Mouse (Mus musculus) heart, adult 2 months (tissue): ENCODE measurements around the gene Tmtc1. TPM values are rescaled to one million over a fixed set of nuclear protein-coding genes. Genes with fewer than 3 reads are reported as not detected.
A peak's percentile ranks its signal among the peaks of the same experiment; 100 is the strongest.

Source experiments
- DNase-seq, 2 experiments: peaks; one replicate each; pipeline ENCODE4 v3.0.0; 2021
- H3K27ac ChIP-seq: fragments of 200-600 bp; 2 replicates; pipeline ENCODE4 v1.8.1; 2022
- H3K27me3 ChIP-seq: fragments of 200-500 bp; 2 replicates; pipeline ENCODE4 v1.6.1; 2012; ENCODE audit warnings: mild to moderate bottlenecking, low read length, inconsistent platforms, mixed read lengths; ENCODE audit not compliant: control insufficient read depth, insufficient read depth
- H3K36me3 ChIP-seq: fragments of 200-500 bp; 2 replicates; pipeline ENCODE4 v1.6.1; 2012; ENCODE audit warnings: low read length, inconsistent platforms; ENCODE audit not compliant: control insufficient read depth, insufficient read depth
- H3K4me1 ChIP-seq: fragments of 200-500 bp; 2 replicates; pipeline ENCODE4 v1.6.1; 2011; ENCODE audit warnings: low read length; ENCODE audit not compliant: control insufficient read depth, insufficient read depth
- H3K4me3 ChIP-seq: fragments of 200-600 bp; 2 replicates; pipeline ENCODE4 v1.8.1; 2022
- H3K79me2 ChIP-seq: fragments of 200-500 bp; replicated peaks from 2 replicates; pipeline ENCODE4 v1.6.1; 2012; ENCODE audit warnings: mild to moderate bottlenecking, inconsistent platforms, low read length, moderate library complexity, mixed read lengths; ENCODE audit not compliant: control insufficient read depth, insufficient read depth
- H3K9ac ChIP-seq: fragments of 200-500 bp; 2 replicates; pipeline ENCODE4 v1.6.1; 2012; ENCODE audit warnings: low read depth, mild to moderate bottlenecking, control low read depth, inconsistent platforms, low read length, mixed read lengths
- CTCF ChIP-seq: fragments of 200-600 bp; IDR thresholded peaks from 2 replicates; pipeline ENCODE4 v1.8.1; 2022; ENCODE audit warnings: antibody characterized with exemption, mild to moderate bottlenecking, moderate library complexity
- EP300 ChIP-seq: fragments of 200-500 bp; IDR thresholded peaks from 2 replicates; pipeline ENCODE4 v1.6.1; 2011; ENCODE audit warnings: low read depth, low read length, control low read depth; ENCODE audit not compliant: insufficient read depth
- POLR2A ChIP-seq: fragments of 200-500 bp; IDR thresholded peaks from 2 replicates; pipeline ENCODE4 v1.6.1; 2011; ENCODE audit warnings: mild to moderate bottlenecking, low read depth, low read length, control low read depth; ENCODE audit not compliant: insufficient read depth
- WGBS: fragments of 180-500 bp; shearing (Covaris S2); methylation state at CpG from one replicate; pipeline ENCODE4 v1.1.7; 2018; 5-methylcytosine and 5-hydroxymethylcytosine counted together
- intact Hi-C: fragments of 180-260 bp; cut with DNase I; formaldehyde crosslinking; loops from one replicate; pipeline ENCODE4 v1.15.1; 2025
- polyA plus RNA-seq: library from polyadenylated mRNA; depleted of rRNA; stranded (reverse); fragments of >200 nt; gene quantifications from 2 replicates; pipeline ENCODE4 v1.2.3, GENCODE M21; 2012
- total RNA-seq, 2 experiments: library from RNA; stranded (reverse); gene quantifications; 2 replicates each; pipeline ENCODE4 v1.2.3; 2021

The Tmtc1 gene
- total and polyA plus RNA-seq, 3 experiments, result 46.3 to 131 (median 89.4) TPM

DNA sequence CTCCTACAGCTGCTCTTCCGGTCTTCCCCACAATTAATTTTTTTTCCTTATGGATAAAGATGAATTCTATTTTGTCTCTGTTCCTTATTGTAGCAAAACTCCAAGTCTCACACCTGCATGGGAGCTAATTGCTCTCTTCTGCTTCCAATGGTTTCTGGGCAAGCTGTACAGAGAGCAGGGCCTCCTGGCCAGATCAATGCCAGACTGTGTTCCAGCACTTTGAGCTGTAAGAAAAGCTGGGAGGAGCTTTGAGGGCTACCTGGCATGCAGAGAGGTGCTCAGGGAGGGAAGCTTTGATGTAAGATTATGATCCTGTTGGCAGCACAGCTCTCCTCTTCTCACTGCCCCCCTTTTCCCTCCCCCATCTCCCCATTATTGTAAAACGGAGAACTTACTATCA is 10.6 kb upstream of the Tmtc1 start:
- no peak for TF ChIP-seq CTCF
- no peak for TF ChIP-seq POLR2A
- TF ChIP-seq EP300, result no peak
- H3K79me2 ChIP-seq, result no peaks in the 10 kb centered on the region
- intact Hi-C loops, result loop anchor here (10.0 kb wide), 1 partner anchor 220 kb away; no protein-coding TSS in a partner anchor
- no peaks in the 10 kb centered on the region for H3K36me3 ChIP-seq
- no peaks in the 10 kb centered on the region for H3K27me3 ChIP-seq
- DNase-seq, result no peak
- no peak overlapping the region for H3K27ac ChIP-seq
- no peak overlapping the region for H3K9ac ChIP-seq
- no peak overlapping the region for H3K4me3 ChIP-seq
- H3K4me1 ChIP-seq, result no peaks in the 10 kb centered on the region
- 80% methylated on average over 2 of the region's 2 CpGs for WGBS

DNA sequence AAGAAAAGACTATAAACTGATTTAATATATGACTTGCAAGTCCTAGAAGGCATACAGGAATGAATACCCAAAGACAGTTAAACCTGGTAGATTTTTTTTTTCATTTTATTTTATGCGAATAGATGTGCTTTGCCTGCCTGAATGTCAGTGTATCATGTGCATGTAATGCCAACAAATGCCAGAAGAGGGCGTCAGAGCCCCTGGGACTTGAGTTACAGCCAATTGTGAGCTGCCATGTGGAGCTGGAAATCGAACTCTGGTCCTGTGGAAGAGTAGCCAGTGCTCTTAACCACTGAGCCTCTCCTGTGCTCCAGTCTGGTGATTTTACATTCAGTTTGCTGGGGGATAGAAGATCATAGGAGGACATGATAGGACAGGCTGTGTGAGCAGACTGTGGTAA is 4.0 kb upstream of the Tmtc1 start:
- no peak for DNase-seq
- Histone ChIP-seq H3K36me3 (no peaks in the 10 kb centered on the region), H3K4me3 (no peak overlapping the region), H3K9ac (no peak overlapping the region), H3K27ac (no peak overlapping the region), H3K79me2 (no peaks in the 10 kb centered on the region), H3K27me3 (no peaks in the 10 kb centered on the region), H3K4me1 (peaks cover 1% of the 10 kb centered on the region; the same call in 1 of the 2 replicates)
- WGBS, result 65% methylated on average over 3 of the region's 3 CpGs
- intact Hi-C loops, result no loop called here
- TF ChIP-seq POLR2A (no peak), EP300 (no peak), CTCF (peak; percentile 43)

DNA sequence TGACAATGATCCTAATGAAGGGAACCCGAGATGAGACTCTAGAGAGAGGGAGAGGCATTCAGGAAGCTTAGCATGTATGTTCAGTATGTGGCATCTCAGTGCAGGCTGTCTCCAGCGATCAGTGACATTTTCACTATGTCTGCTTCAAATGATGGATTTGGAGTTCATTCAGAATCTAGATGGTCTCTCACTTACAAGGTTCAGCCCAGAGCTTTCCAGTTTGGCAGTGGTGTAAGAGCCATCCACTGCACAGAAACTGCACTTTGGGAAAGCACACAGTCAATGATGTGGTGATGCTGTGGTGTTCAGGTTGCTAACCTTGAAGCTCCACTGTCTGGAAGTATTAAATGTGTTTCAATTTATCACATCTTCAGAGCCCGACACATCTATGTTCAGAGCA is 1.9 kb upstream of the Tmtc1 start:
- 74% methylated on average over 3 of the region's 3 CpGs for WGBS
- Histone ChIP-seq H3K27ac (no peak overlapping the region), H3K79me2 (no peaks in the 10 kb centered on the region), H3K27me3 (no peaks in the 10 kb centered on the region), H3K4me1 (peaks cover 3% of the 10 kb centered on the region), H3K4me3 (no peak overlapping the region), H3K36me3 (peaks cover 4% of the 10 kb centered on the region), H3K9ac (no peak overlapping the region)
- intact Hi-C loops, result no loop called here
- DNase-seq, result no peak
- TF ChIP-seq CTCF (no peak), POLR2A (no peak), EP300 (no peak)

DNA sequence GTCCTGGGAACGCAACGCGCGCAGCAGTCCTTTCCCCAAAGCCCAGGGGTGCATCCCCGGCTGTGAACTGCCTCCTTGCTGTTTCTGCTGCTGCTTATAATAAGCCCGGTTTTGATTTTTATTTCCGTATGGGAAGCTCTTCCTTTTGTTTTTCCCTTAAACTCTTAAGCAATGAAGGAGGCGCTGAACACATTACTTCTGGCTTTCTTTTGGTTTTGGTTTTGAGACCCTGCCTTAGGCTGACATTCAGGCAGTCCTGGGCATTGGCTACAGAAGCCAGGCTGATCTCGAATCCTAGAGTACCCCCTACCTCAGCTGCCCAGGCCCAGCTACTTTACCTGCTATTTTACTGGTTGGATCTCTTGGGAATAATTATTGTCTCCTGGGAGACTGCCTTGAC is 607 bp upstream of the Tmtc1 start:
- no peaks in the 10 kb centered on the region for H3K79me2 ChIP-seq
- DNase-seq, result no peak
- peak overlapping the region; percentile 95 for H3K4me3 ChIP-seq
- 12% methylated on average over 9 of the region's 9 CpGs for WGBS
- intact Hi-C loops, result loop anchor here (5.0 kb wide), 1 partner anchor 192 kb away; no protein-coding TSS in a partner anchor
- H3K36me3 ChIP-seq, result peaks cover 13% of the 10 kb centered on the region
- peak overlapping the region; percentile 90 for H3K9ac ChIP-seq
- H3K27ac ChIP-seq, result peak overlapping the region; percentile 93
- H3K4me1 ChIP-seq, result peaks cover 4% of the 10 kb centered on the region
- TF ChIP-seq POLR2A, result no peak
- H3K27me3 ChIP-seq, result no peaks in the 10 kb centered on the region

DNA sequence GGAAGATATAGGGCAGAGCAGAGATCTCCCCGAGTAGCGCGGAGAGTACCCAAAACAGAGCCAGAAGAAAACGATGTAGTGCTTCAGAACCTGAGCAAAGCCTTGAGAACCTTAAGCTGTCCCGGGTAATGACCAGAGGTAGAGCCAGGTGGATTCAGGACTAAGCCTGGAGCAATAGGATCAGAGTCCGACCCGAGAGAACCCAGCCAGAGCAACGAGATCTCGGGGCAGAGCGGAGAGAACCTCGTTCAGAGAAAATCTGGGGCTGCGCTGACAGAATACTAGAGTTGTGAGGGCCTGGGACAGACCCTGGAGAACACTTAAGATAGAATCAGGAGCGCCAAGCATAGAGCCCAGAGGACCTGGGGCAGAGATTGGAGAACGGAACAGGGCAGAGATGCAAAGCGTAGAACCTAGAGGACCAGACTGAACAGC is 881 bp downstream of the Tmtc1 start:
- Histone ChIP-seq H3K27me3 (no peaks in the 10 kb centered on the region), H3K9ac (peak overlapping the region; percentile 90), H3K36me3 (peaks cover 18% of the 10 kb centered on the region), H3K4me1 (peaks cover 9% of the 10 kb centered on the region), H3K27ac (peak overlapping the region; percentile 93), H3K4me3 (peak overlapping the region; percentile 95), H3K79me2 (no peaks in the 10 kb centered on the region)
- TF ChIP-seq POLR2A (no peak), EP300 (no peak), CTCF (no peak)
- WGBS, result 3% methylated on average over 15 of the region's 15 CpGs
- intact Hi-C loops, result loop anchor here (1.0 to 5.0 kb wide), 2 partner anchors 37 to 191 kb away; no protein-coding TSS in a partner anchor
- no peak for DNase-seq

DNA sequence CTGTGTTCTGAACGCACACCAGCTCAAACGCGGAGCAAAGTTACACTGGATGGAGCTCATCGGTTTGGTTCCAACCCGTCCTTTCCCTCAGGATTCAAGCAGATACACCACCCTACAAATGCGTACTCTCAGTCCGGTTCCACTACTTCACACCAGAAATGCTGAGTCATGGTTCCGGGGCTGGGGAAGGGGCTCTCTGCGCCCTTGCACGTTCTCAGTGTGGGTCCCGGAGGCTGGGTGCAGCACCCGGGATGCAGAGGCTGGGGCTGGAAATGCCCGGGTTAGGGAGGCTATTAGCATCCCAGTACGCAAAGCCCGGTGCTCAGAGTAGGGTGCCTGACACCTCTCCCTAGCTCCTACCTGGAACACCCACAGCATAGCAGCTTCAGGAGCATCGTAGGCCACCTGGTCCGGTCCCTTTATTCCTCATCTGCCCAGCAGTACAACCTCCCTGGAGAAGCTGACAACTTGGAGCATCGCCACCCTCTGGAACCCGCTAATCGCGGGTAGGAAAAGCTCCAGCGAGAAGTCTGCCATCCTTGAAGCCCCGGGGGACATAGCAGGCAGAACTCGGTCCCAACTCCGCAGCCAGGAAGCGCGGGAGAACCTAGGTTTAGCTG is 1.4 kb downstream of the Tmtc1 start:
- Histone ChIP-seq H3K27me3 (no peaks in the 10 kb centered on the region), H3K27ac (peak overlapping the region; percentile 93), H3K4me3 (peak overlapping the region; percentile 95), H3K79me2 (no peaks in the 10 kb centered on the region; the same call in 1 of the 2 replicates), H3K36me3 (peaks cover 23% of the 10 kb centered on the region), H3K9ac (peak overlapping the region; percentile 90), H3K4me1 (peaks cover 13% of the 10 kb centered on the region)
- intact Hi-C loops, result loop anchor here (1.0 to 5.0 kb wide), 2 partner anchors 36 to 190 kb away; no protein-coding TSS in a partner anchor
- DNase-seq, result peak; percentile 51 to 69
- TF ChIP-seq CTCF (no peak), EP300 (no peak), POLR2A (no peak)
- WGBS, result 2% methylated on average over 27 of the region's 27 CpGs
